Mouse (Mus musculus): Measurements from ENCODE around the gene Mvd. TPM values are rescaled to one million over a fixed set of nuclear protein-coding genes. Genes with fewer than 3 reads are reported as not detected.

Gene Mvd
- polyA plus RNA-seq, 1 experiment from 2014 or later, result 36.5 TPM

DNA sequence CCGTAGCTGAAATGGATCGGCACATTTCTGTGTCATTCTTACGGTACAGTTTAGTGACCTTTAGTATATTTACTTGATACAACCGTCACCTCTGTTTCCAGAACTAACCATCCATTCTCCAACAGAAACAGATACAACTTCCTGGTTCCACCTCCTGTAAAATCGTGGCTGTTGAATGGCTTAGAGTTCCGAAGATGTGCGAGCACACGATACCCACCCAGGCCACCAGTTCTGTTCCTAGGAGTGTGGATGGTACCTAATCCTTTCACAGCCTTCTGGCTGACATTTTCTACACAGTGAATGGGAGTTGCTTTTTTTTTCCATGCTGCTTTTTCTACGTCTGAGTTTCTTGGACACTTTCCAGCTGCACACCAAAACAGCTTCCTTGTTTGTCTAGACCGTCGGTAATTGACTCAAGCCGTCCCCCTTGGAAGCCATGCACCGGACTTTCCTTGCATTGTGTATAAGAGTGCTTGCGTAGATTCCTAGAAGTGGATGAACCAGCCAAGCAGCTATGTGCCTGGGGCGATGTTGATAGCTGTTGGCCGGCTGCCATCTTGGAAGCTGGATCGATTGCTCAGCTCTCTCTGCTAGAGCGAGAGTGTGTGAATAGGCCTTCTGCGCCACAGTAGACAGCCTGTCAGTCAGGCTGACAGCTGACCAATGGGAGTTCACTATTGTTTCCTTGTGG is 981 bp upstream of the Mvd start:
- H3K4me3 ChIP-seq (ENCODE audit: low read depth, low read length), result peak overlapping the region; percentile 58
- peak overlapping the region; percentile 76 for H3K9ac ChIP-seq (ENCODE audit: low read depth, low read length)
- H3K27me3 ChIP-seq (replicated peaks; ENCODE audit: control insufficient read depth, insufficient read depth, low read length), result no peaks in the 10 kb centered on the region
- 0 out of 2 replicates have a peak, but pooled peaks cover 3% of the 10 kb centered on the region for H3K36me3 ChIP-seq (ENCODE audit: control insufficient read depth, insufficient read depth, low read length)
- peak overlapping the region; percentile 90 for H3K4me2 ChIP-seq
- WGBS, result 32% methylated on average over 19 of the region's 19 CpGs
- H3K9me3 ChIP-seq (ENCODE audit: control insufficient read depth, low read length), result no peaks in the 10 kb centered on the region
- DNase-seq (ENCODE audit: low spot score) (no peak), ATAC-seq (replicated peaks; ENCODE audit: low FRiP score) (no peak)
- H3K4me1 ChIP-seq (replicated peaks; ENCODE audit: control insufficient read depth, insufficient read depth, low read length), result peaks cover 14% of the 10 kb centered on the region
- peak overlapping the region; percentile 85 for H3K27ac ChIP-seq (ENCODE audit: low read depth, low read length)

- ATAC-seq (replicated peaks; ENCODE audit: low FRiP score) (no peak; the same call in 1 of the 2 replicates), DNase-seq (ENCODE audit: low spot score) (no peak)
- Histone ChIP-seq H3K36me3 (ENCODE audit: control insufficient read depth, insufficient read depth, low read length) (0 out of 2 replicates have a peak, but pooled peaks cover 7% of the 10 kb centered on the region), H3K27ac (ENCODE audit: low read depth, low read length) (peak overlapping the region; percentile 16; the same call in 1 of the 2 replicates), H3K4me3 (ENCODE audit: low read depth, low read length) (peak overlapping the region; percentile 58), H3K9me3 (ENCODE audit: control insufficient read depth, low read length) (no peaks in the 10 kb centered on the region), H3K9ac (ENCODE audit: low read depth, low read length) (peak overlapping the region; percentile 67), H3K27me3 (replicated peaks; ENCODE audit: control insufficient read depth, insufficient read depth, low read length) (no peaks in the 10 kb centered on the region), H3K4me2 (peak overlapping the region; percentile 90), H3K4me1 (replicated peaks; ENCODE audit: control insufficient read depth, insufficient read depth, low read length) (peaks cover 19% of the 10 kb centered on the region)
- WGBS, result 2% methylated on average over 12 of the region's 12 CpGs
These were observed 441 bp downstream of the Mvd start for GRCm38 (mm10) chr8:122442781-122443180.

- no peaks in the 10 kb centered on the region for H3K9me3 ChIP-seq (ENCODE audit: control insufficient read depth, low read length)
- DNase-seq (ENCODE audit: low spot score) (no peak), ATAC-seq (replicated peaks; ENCODE audit: low FRiP score) (no peak)
- peaks cover 21% of the 10 kb centered on the region for H3K4me1 ChIP-seq (replicated peaks; ENCODE audit: control insufficient read depth, insufficient read depth, low read length)
- peak overlapping the region; percentile 67 for H3K9ac ChIP-seq (ENCODE audit: low read depth, low read length)
- H3K27me3 ChIP-seq (replicated peaks; ENCODE audit: control insufficient read depth, insufficient read depth, low read length), result no peaks in the 10 kb centered on the region
- peak overlapping the region; percentile 90 for H3K4me2 ChIP-seq
- 0 out of 2 replicates have a peak, but pooled peaks cover 7% of the 10 kb centered on the region for H3K36me3 ChIP-seq (ENCODE audit: control insufficient read depth, insufficient read depth, low read length)
- peak overlapping the region; percentile 58 for H3K4me3 ChIP-seq (ENCODE audit: low read depth, low read length)
- WGBS, result 45% methylated on average over 7 of the region's 7 CpGs
- H3K27ac ChIP-seq (ENCODE audit: low read depth, low read length), result no peak overlapping the region
These were observed 866 bp downstream of the Mvd start for GRCm38 (mm10) chr8:122442356-122442755.

DNA sequence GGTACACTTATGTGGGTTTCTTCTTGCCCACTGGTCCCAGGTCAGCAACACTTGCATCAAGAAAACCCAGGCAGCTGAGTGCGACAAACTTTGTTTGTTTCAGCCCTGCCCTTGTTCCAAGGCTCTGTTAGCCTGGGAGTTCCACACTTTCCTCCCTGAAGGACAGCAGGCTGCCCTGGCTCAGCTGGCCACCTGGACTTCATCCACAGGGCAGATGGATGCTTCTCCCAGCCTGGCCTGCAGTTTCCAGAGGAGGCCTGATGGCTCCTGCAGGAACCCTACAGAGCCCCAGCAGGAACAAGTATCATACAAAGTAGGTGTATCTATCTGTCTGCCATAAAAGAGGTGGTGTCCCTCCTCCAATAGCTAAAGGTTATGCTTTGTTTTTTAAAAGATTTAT is 1.9 kb downstream of the Mvd start:
- ATAC-seq (replicated peaks; ENCODE audit: low FRiP score) (no peak), DNase-seq (ENCODE audit: low spot score) (no peak)
- Histone ChIP-seq H3K4me3 (ENCODE audit: low read depth, low read length) (no peak overlapping the region), H3K9me3 (ENCODE audit: control insufficient read depth, low read length) (no peaks in the 10 kb centered on the region), H3K36me3 (ENCODE audit: control insufficient read depth, insufficient read depth, low read length) (peaks cover 15% of the 10 kb centered on the region; the same call in 1 of the 2 replicates), H3K27me3 (replicated peaks; ENCODE audit: control insufficient read depth, insufficient read depth, low read length) (no peaks in the 10 kb centered on the region), H3K27ac (ENCODE audit: low read depth, low read length) (no peak overlapping the region), H3K9ac (ENCODE audit: low read depth, low read length) (no peak overlapping the region), H3K4me2 (no peak overlapping the region), H3K4me1 (replicated peaks; ENCODE audit: control insufficient read depth, insufficient read depth, low read length) (peaks cover 23% of the 10 kb centered on the region)
- WGBS, result 95% methylated on average over 1 of the region's 1 CpGs

GRCm38 (mm10) chr8:122439336-122439735 is 3.9 kb downstream of the Mvd start:
- Histone ChIP-seq H3K9me3 (ENCODE audit: control insufficient read depth, low read length) (no peaks in the 10 kb centered on the region), H3K9ac (ENCODE audit: low read depth, low read length) (no peak overlapping the region), H3K4me1 (replicated peaks; ENCODE audit: control insufficient read depth, insufficient read depth, low read length) (peaks cover 21% of the 10 kb centered on the region), H3K27me3 (replicated peaks; ENCODE audit: control insufficient read depth, insufficient read depth, low read length) (no peaks in the 10 kb centered on the region), H3K4me2 (no peak overlapping the region), H3K27ac (ENCODE audit: low read depth, low read length) (no peak overlapping the region), H3K4me3 (ENCODE audit: low read depth, low read length) (no peak overlapping the region), H3K36me3 (ENCODE audit: control insufficient read depth, insufficient read depth, low read length) (peaks cover 21% of the 10 kb centered on the region; the same call in 1 of the 2 replicates)
- no peak for ATAC-seq (replicated peaks; ENCODE audit: low FRiP score)
- no peak for DNase-seq (ENCODE audit: low spot score)
- WGBS, result 93% methylated on average over 16 of the region's 16 CpGs

DNA sequence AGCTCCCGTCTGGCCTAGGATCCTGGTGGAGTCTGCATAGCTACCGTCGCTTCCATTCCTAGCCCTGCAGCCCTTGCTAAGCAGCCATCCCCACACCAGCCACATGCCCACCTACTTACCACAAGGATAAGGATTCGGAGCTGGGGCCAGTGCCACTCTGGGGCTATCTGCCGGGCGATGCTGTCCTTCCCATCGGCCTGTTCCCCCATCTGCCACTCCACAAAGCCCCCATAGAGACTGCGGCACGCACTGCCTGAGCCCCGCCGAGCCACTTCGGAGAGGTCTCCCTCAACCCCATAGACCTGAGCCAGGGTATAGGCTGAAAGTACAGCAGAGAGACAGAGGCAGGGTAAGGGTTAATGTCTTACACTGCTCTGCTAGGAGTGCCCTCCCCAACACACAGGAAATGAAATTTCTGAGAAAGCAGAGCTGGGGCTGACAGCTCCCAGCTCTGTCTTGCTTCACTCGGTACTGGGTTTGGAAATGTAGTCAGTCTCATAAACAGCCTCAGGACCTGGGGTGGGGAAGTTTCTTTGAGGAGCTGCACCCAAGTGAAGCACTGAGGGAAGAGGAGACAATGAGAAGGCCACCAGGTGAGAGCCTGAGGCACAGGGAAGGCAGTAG is 5.4 kb downstream of the Mvd start:
- no peak overlapping the region; the same call in 1 of the 2 replicates for H3K4me2 ChIP-seq
- no peak overlapping the region for H3K4me3 ChIP-seq (ENCODE audit: low read depth, low read length)
- peak overlapping the region; percentile 17; the same call in 1 of the 2 replicates for H3K9ac ChIP-seq (ENCODE audit: low read depth, low read length)
- peaks cover 21% of the 10 kb centered on the region; the same call in 1 of the 2 replicates for H3K36me3 ChIP-seq (ENCODE audit: control insufficient read depth, insufficient read depth, low read length)
- no peaks in the 10 kb centered on the region for H3K27me3 ChIP-seq (replicated peaks; ENCODE audit: control insufficient read depth, insufficient read depth, low read length)
- ATAC-seq (replicated peaks; ENCODE audit: low FRiP score) (no peak), DNase-seq (ENCODE audit: low spot score) (no peak)
- 81% methylated on average over 13 of the region's 13 CpGs for WGBS
- peaks cover 21% of the 10 kb centered on the region for H3K4me1 ChIP-seq (replicated peaks; ENCODE audit: control insufficient read depth, insufficient read depth, low read length)
- no peak overlapping the region for H3K27ac ChIP-seq (ENCODE audit: low read depth, low read length)
- no peaks in the 10 kb centered on the region for H3K9me3 ChIP-seq (ENCODE audit: control insufficient read depth, low read length)

GRCm38 (mm10) chr8:122436586-122437125 is 6.6 kb downstream of the Mvd start:
- no peaks in the 10 kb centered on the region for H3K9me3 ChIP-seq (ENCODE audit: control insufficient read depth, low read length)
- H3K27ac ChIP-seq (ENCODE audit: low read depth, low read length), result no peak overlapping the region
- no peak overlapping the region for H3K9ac ChIP-seq (ENCODE audit: low read depth, low read length)
- no peak overlapping the region; the same call in 1 of the 2 replicates for H3K4me2 ChIP-seq
- ATAC-seq (replicated peaks; ENCODE audit: low FRiP score) (no peak), DNase-seq (ENCODE audit: low spot score) (no peak)
- no peaks in the 10 kb centered on the region for H3K27me3 ChIP-seq (replicated peaks; ENCODE audit: control insufficient read depth, insufficient read depth, low read length)
- no peak overlapping the region for H3K4me3 ChIP-seq (ENCODE audit: low read depth, low read length)
- WGBS, result 71% methylated on average over 20 of the region's 20 CpGs
- peaks cover 21% of the 10 kb centered on the region; the same call in 1 of the 2 replicates for H3K36me3 ChIP-seq (ENCODE audit: control insufficient read depth, insufficient read depth, low read length)
- peaks cover 23% of the 10 kb centered on the region for H3K4me1 ChIP-seq (replicated peaks; ENCODE audit: control insufficient read depth, insufficient read depth, low read length)

- Histone ChIP-seq H3K36me3 (ENCODE audit: control insufficient read depth, insufficient read depth, low read length) (peaks cover 21% of the 10 kb centered on the region; the same call in 1 of the 2 replicates), H3K27ac (ENCODE audit: low read depth, low read length) (no peak overlapping the region), H3K4me3 (ENCODE audit: low read depth, low read length) (no peak overlapping the region), H3K9ac (ENCODE audit: low read depth, low read length) (no peak overlapping the region), H3K4me1 (replicated peaks; ENCODE audit: control insufficient read depth, insufficient read depth, low read length) (peaks cover 28% of the 10 kb centered on the region), H3K4me2 (no peak overlapping the region), H3K9me3 (ENCODE audit: control insufficient read depth, low read length) (no peaks in the 10 kb centered on the region), H3K27me3 (replicated peaks; ENCODE audit: control insufficient read depth, insufficient read depth, low read length) (no peaks in the 10 kb centered on the region)
- DNase-seq (ENCODE audit: low spot score) (no peak), ATAC-seq (replicated peaks; ENCODE audit: low FRiP score) (no peak)
- 95% methylated on average over 9 of the region's 9 CpGs for WGBS
These were observed 7.1 kb downstream of the Mvd start for GRCm38 (mm10) chr8:122436146-122436545.
